Mouse (Mus musculus): ENCODE results near the gene Pdrg1. TPM values are rescaled to one million over a fixed set of nuclear protein-coding genes. Genes with fewer than 3 reads are reported as not detected.

Gene Pdrg1
- total and polyA plus RNA-seq, 2 experiments from 2014 or later = 54.5 to 240 TPM

DNA sequence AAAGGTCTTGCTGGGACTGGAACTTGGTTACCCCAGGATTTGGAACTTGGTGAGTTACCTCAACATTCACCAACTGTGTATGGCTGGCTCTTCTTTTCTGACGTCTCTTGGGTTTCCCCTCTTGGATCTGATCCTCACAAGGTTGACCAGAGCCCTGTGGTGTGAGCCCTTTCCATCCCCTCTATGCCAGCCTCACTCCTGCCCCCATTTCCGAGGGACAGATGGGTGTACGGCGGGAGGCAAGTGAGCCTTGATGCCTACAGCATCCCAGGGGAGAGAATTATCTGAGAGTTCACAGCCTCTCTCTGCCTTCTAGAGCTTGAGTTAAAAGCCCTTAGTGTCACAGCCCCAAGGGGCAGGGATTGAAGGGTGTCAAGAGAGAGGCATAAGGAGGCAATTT is 12.3 kb upstream of the Pdrg1 start:
- no peak overlapping the region for H3K4me3 ChIP-seq (ENCODE audit: low read depth, low read length)
- no peak overlapping the region for H3K4me2 ChIP-seq (ENCODE audit: low read depth, low read length, poor library complexity, severe bottlenecking)
- H3K9ac ChIP-seq (replicated peaks; ENCODE audit: low read length, poor library complexity, severe bottlenecking) = no peak overlapping the region
- H3K27me3 ChIP-seq (ENCODE audit: insufficient read depth, low read length) = no peaks in the 10 kb centered on the region
- H3K27ac ChIP-seq (ENCODE audit: low read depth, low read length) = no peak overlapping the region
- WGBS = 49% methylated on average over 4 of the region's 4 CpGs
- no peaks in the 10 kb centered on the region for H3K36me3 ChIP-seq (ENCODE audit: insufficient read depth, low read length)
- no peak for TF ChIP-seq CTCF (IDR thresholded peaks at IDR 0.05)
- no peaks in the 10 kb centered on the region for H3K9me3 ChIP-seq (ENCODE audit: low read length)
- no peak for DNase-seq (ENCODE audit: low spot score)
- ATAC-seq (ENCODE audit: low FRiP score) = no peak
- no peaks in the 10 kb centered on the region for H3K4me1 ChIP-seq (ENCODE audit: insufficient read depth, low read length)

DNA sequence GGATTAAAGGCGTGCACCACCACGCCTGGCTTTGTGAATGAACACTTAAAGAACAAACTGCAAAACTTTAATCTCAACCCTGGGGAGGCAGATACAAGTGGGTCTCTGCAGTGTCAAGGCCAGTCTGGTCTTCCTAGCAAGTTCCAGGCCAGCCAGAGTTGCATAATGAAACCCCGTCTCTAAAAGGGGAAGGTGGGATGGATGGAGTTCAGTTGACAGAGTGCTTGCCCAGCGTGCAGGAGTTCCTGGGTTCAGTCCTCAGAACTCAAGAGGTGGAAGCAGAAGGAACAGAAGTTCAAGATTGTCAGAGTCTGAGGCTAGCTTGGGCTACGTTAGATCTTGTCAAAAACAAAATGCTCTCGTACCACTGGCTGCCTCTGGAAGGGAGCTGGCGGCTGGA is 10.8 kb upstream of the Pdrg1 start:
- no peaks in the 10 kb centered on the region for H3K27me3 ChIP-seq (ENCODE audit: insufficient read depth, low read length)
- no peaks in the 10 kb centered on the region for H3K9me3 ChIP-seq (ENCODE audit: low read length)
- no peak overlapping the region for H3K4me2 ChIP-seq (ENCODE audit: low read depth, low read length, poor library complexity, severe bottlenecking)
- H3K4me1 ChIP-seq (ENCODE audit: insufficient read depth, low read length) = no peaks in the 10 kb centered on the region
- ATAC-seq (ENCODE audit: low FRiP score) (no peak), DNase-seq (ENCODE audit: low spot score) (no peak)
- 82% methylated on average over 7 of the region's 7 CpGs for whole genome bisulfite sequencing
- no peak overlapping the region for H3K4me3 ChIP-seq (ENCODE audit: low read depth, low read length)
- no peaks in the 10 kb centered on the region for H3K36me3 ChIP-seq (ENCODE audit: insufficient read depth, low read length)
- TF ChIP-seq CTCF (IDR thresholded peaks at IDR 0.05) = no peak
- no peak overlapping the region for H3K27ac ChIP-seq (ENCODE audit: low read depth, low read length)
- no peak overlapping the region for H3K9ac ChIP-seq (replicated peaks; ENCODE audit: low read length, poor library complexity, severe bottlenecking)

DNA sequence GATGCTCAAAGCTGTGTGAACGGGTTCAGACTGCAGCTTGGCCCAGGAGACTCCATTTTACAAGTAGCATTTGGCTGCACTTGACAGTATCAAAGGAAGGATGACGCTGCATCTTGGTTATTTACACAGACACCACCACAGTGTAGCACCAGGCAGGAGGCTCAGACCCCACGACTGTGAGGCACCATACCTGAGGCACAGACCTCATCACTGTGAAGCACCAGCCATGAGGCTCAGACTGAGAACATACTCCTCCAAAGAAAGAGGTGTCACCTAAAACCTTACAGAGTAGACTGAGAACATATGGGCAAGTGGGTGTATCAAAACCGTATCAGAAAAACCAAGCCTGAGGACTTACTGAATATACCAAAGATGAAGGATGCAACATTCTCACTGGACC is 7.6 kb upstream of the Pdrg1 start:
- Histone ChIP-seq H3K9me3 (ENCODE audit: low read length) (no peaks in the 10 kb centered on the region), H3K9ac (replicated peaks; ENCODE audit: low read length, poor library complexity, severe bottlenecking) (no peak overlapping the region), H3K4me3 (ENCODE audit: low read depth, low read length) (no peak overlapping the region), H3K27me3 (ENCODE audit: insufficient read depth, low read length) (no peaks in the 10 kb centered on the region), H3K4me1 (ENCODE audit: insufficient read depth, low read length) (no peaks in the 10 kb centered on the region), H3K27ac (ENCODE audit: low read depth, low read length) (no peak overlapping the region), H3K36me3 (ENCODE audit: insufficient read depth, low read length) (no peaks in the 10 kb centered on the region), H3K4me2 (ENCODE audit: low read depth, low read length, poor library complexity, severe bottlenecking) (no peak overlapping the region)
- ATAC-seq (ENCODE audit: low FRiP score) (no peak), DNase-seq (ENCODE audit: low spot score) (no peak)
- TF ChIP-seq CTCF (IDR thresholded peaks at IDR 0.05) = no peak
- WGBS = 59% methylated on average over 4 of the region's 4 CpGs

DNA sequence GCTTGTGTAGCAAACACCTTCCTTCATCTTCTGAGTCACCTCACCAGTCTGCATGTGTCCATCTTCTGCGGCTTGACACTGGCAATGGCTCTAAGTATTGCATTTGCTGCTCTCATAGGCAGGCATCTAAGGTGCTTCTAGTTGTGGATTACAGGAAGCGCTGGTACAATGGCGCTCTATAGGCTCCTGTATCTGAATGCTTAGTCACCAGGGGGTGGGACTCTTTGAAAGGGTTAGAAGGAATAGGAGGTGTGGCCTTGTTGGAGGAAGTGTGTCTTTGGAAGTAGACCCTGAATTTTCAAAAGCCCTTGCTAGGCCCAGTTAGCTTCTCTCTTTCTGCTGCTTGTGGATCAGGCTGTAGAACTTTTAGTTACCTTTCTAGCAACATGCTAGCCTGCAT is 5.9 kb upstream of the Pdrg1 start:
- WGBS = 67% methylated on average over 3 of the region's 3 CpGs
- no peak for ATAC-seq (ENCODE audit: low FRiP score)
- no peaks in the 10 kb centered on the region for H3K4me1 ChIP-seq (ENCODE audit: insufficient read depth, low read length)
- no peak for DNase-seq (ENCODE audit: low spot score)
- H3K27ac ChIP-seq (ENCODE audit: low read depth, low read length) = no peak overlapping the region
- H3K9ac ChIP-seq (replicated peaks; ENCODE audit: low read length, poor library complexity, severe bottlenecking) = no peak overlapping the region
- no peak overlapping the region for H3K4me2 ChIP-seq (ENCODE audit: low read depth, low read length, poor library complexity, severe bottlenecking)
- H3K36me3 ChIP-seq (ENCODE audit: insufficient read depth, low read length) = no peaks in the 10 kb centered on the region
- H3K27me3 ChIP-seq (ENCODE audit: insufficient read depth, low read length) = no peaks in the 10 kb centered on the region
- H3K4me3 ChIP-seq (ENCODE audit: low read depth, low read length) = no peak overlapping the region
- TF ChIP-seq CTCF (IDR thresholded peaks at IDR 0.05) = no peak
- H3K9me3 ChIP-seq (ENCODE audit: low read length) = no peaks in the 10 kb centered on the region

DNA sequence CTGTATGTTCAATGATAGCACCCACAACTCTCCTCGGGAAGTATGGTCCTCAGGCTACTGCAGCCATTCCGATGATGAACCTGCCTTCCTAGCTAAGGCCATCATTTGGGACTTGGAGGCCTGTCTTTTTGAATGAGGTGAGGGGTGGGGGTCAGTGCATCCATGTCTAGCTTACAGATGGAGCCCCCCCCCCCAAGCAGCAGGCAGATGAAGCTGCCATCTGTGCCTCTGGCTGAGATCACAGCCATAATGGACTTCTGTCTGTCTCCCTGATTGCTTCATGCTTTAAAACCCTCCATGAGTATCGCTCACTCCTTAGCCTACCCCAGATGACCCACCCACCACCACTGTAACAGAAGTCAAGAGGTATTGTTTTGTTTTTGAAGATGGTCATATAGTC is 4.1 kb upstream of the Pdrg1 start:
- H3K27ac ChIP-seq (ENCODE audit: low read depth, low read length) = no peak overlapping the region
- no peaks in the 10 kb centered on the region for H3K36me3 ChIP-seq (ENCODE audit: insufficient read depth, low read length)
- no peak for DNase-seq (ENCODE audit: low spot score)
- no peak overlapping the region for H3K9ac ChIP-seq (replicated peaks; ENCODE audit: low read length, poor library complexity, severe bottlenecking)
- H3K4me2 ChIP-seq (ENCODE audit: low read depth, low read length, poor library complexity, severe bottlenecking) = no peak overlapping the region
- peaks cover under 1% of the 10 kb centered on the region; the same call in 1 of the 2 replicates for H3K4me1 ChIP-seq (ENCODE audit: insufficient read depth, low read length)
- no peak for ATAC-seq (ENCODE audit: low FRiP score)
- 86% methylated on average over 3 of the region's 3 CpGs for WGBS
- H3K4me3 ChIP-seq (ENCODE audit: low read depth, low read length) = no peak overlapping the region
- H3K9me3 ChIP-seq (ENCODE audit: low read length) = no peaks in the 10 kb centered on the region
- H3K27me3 ChIP-seq (ENCODE audit: insufficient read depth, low read length) = no peaks in the 10 kb centered on the region
- TF ChIP-seq CTCF (IDR thresholded peaks at IDR 0.05) = no peak

DNA sequence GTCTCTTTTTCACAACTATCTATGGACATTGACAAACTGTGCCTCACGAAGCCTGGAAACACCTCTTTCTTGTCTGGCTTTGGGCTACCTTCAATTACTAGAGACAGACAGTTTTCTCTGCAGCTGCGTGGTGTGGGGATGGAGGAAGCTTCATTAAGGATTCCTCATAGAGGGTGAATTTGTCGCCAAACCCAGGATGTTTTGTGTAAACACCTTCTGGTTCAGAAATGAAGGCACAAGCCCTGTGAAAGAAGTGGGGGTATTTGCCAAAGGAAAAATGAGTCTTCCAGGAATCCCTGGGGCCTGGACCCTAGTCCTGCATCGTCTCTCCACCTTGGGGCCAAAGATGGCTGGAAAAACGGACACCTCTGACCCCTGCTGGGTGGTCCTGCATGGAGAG is 1.6 kb upstream of the Pdrg1 start:
- WGBS = 46% methylated on average over 5 of the region's 5 CpGs
- H3K9ac ChIP-seq (replicated peaks; ENCODE audit: low read length, poor library complexity, severe bottlenecking) = no peak overlapping the region
- no peaks in the 10 kb centered on the region for H3K9me3 ChIP-seq (ENCODE audit: low read length)
- no peak for ATAC-seq (ENCODE audit: low FRiP score)
- H3K36me3 ChIP-seq (ENCODE audit: insufficient read depth, low read length) = peaks cover 14% of the 10 kb centered on the region
- no peak for TF ChIP-seq CTCF (IDR thresholded peaks at IDR 0.05)
- H3K4me2 ChIP-seq (ENCODE audit: low read depth, low read length, poor library complexity, severe bottlenecking) = no peak overlapping the region
- DNase-seq (ENCODE audit: low spot score) = no peak
- H3K4me3 ChIP-seq (ENCODE audit: low read depth, low read length) = no peak overlapping the region
- H3K4me1 ChIP-seq (ENCODE audit: insufficient read depth, low read length) = peaks cover 7% of the 10 kb centered on the region; the same call in 1 of the 2 replicates
- H3K27ac ChIP-seq (ENCODE audit: low read depth, low read length) = no peak overlapping the region
- H3K27me3 ChIP-seq (ENCODE audit: insufficient read depth, low read length) = no peaks in the 10 kb centered on the region
